Mouse (Mus musculus): Measurements from ENCODE around the gene Clec10a. TPM values are rescaled to one million over a fixed set of nuclear protein-coding genes. Genes with fewer than 3 reads are reported as not detected.

Gene Clec10a
- polyA plus RNA-seq, 1 experiment: 15.1 TPM

- no peak overlapping the region for H3K4me3 ChIP-seq (replicated peaks; ENCODE audit: control insufficient read depth, low read depth, low read length)
- no peaks in the 10 kb centered on the region; the same call in 1 of the 2 replicates for H3K4me1 ChIP-seq (ENCODE audit: control insufficient read depth, insufficient read depth, low read length)
- H3K27ac ChIP-seq (ENCODE audit: control insufficient read depth, insufficient read depth, low read depth, low read length, poor library complexity): no peak overlapping the region
- TF ChIP-seq POLR2A (IDR thresholded peaks at IDR 0.05; ENCODE audit: borderline replicate concordance, control insufficient read depth, low read depth, low read length) (no peak), CTCF (IDR thresholded peaks at IDR 0.05; ENCODE audit: control insufficient read depth, insufficient read depth, low read length) (no peak)
- 89% methylated on average over 28 of the region's 28 CpGs for WGBS
Observed at GRCm38 (mm10) chr11:70189319-70190134, 33.5 kb downstream of the Clec10a start.

- TF ChIP-seq POLR2A (IDR thresholded peaks at IDR 0.05; ENCODE audit: borderline replicate concordance, control insufficient read depth, low read depth, low read length) (no peak), CTCF (IDR thresholded peaks at IDR 0.05; ENCODE audit: control insufficient read depth, insufficient read depth, low read length) (no peak)
- 77% methylated on average over 6 of the region's 6 CpGs for whole genome bisulfite sequencing
- no peak overlapping the region for H3K4me3 ChIP-seq (replicated peaks; ENCODE audit: control insufficient read depth, low read depth, low read length)
- H3K27ac ChIP-seq (ENCODE audit: control insufficient read depth, insufficient read depth, low read depth, low read length, poor library complexity): no peak overlapping the region
- H3K4me1 ChIP-seq (ENCODE audit: control insufficient read depth, insufficient read depth, low read length): no peaks in the 10 kb centered on the region; the same call in 1 of the 2 replicates
Observed at GRCm38 (mm10) chr11:70191188-70191587, 35.2 kb downstream of the Clec10a start.

- TF ChIP-seq CTCF (IDR thresholded peaks at IDR 0.05; ENCODE audit: control insufficient read depth, insufficient read depth, low read length) (no peak), POLR2A (IDR thresholded peaks at IDR 0.05; ENCODE audit: borderline replicate concordance, control insufficient read depth, low read depth, low read length) (no peak)
- Histone ChIP-seq H3K27ac (ENCODE audit: control insufficient read depth, insufficient read depth, low read depth, low read length, poor library complexity) (no peak overlapping the region), H3K4me1 (ENCODE audit: control insufficient read depth, insufficient read depth, low read length) (no peaks in the 10 kb centered on the region; the same call in 1 of the 2 replicates), H3K4me3 (replicated peaks; ENCODE audit: control insufficient read depth, low read depth, low read length) (no peak overlapping the region)
- WGBS: 61% methylated on average over 4 of the region's 4 CpGs
Observed at GRCm38 (mm10) chr11:70192157-70192556, 36.2 kb downstream of the Clec10a start.

DNA sequence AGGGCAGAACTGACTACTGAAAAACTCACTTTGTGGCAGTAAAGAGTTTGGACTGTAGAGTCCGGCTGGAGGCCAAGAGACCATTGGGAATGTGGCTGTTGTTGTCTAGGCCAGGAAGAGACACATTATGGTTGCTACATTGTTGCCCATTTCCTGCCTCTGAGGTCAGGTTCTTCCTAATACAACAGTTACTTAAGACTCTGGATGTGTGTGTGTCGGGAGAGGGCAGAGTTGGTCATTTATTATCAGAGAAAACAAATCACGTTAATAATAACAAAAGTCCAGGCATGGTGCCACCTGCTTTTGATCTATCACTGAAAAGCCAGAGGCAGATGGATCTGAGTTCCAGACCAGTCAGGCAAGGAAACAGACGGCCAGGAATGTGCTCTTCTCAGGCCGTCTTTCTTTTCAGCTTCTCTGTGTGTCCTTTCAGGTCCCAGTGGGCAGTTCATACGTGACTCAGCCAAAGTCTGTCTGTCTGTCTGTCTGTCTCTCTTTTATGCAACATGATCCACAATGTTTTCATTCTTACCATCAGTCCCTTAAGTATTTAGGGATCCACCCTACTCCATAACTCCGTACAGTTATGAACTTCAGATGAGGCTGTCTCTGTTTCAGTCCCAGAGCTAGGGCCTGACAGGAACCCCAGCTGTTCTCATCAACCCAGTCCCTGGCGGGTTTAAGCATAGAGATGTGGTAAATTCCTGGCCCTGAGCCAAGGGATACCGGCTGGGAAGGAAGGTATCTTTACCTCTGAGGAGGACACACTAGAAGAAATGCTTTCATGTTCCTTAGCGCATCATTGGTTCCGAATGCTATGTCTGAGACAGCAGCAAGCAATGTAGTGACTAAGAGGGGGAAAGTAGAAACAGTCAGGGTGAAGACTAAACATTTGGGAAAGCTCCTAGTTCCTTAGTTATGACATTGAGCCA lies 37.6 kb downstream of the Clec10a start:
- no peak overlapping the region for H3K27ac ChIP-seq (ENCODE audit: control insufficient read depth, insufficient read depth, low read depth, low read length, poor library complexity)
- 45% methylated on average over 11 of the region's 11 CpGs for WGBS
- no peak overlapping the region for H3K4me3 ChIP-seq (replicated peaks; ENCODE audit: control insufficient read depth, low read depth, low read length)
- no peak for TF ChIP-seq CTCF (IDR thresholded peaks at IDR 0.05; ENCODE audit: control insufficient read depth, insufficient read depth, low read length)
- no peak for TF ChIP-seq POLR2A (IDR thresholded peaks at IDR 0.05; ENCODE audit: borderline replicate concordance, control insufficient read depth, low read depth, low read length)
- H3K4me1 ChIP-seq (ENCODE audit: control insufficient read depth, insufficient read depth, low read length): no peaks in the 10 kb centered on the region; the same call in 1 of the 2 replicates

DNA sequence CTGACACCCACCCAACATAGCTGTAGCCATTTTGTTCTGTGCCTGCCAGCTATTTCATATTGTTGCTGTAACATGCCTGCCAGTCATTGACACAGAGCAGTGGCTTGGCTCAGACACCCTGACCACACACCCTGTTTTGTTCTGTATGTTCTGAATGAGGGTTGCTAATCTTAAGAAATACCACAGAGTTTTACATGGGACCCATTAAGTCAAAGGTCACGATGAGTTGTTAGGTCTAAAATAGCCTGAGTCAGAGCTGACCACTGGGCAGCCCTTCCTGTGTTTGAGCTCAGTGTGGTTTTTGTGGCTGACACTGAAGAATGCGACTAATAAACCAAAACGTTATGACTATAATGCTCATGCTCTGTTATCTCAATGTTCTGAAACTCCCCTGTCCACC lies 42.3 kb downstream of the Clec10a start:
- no peak for TF ChIP-seq CTCF (IDR thresholded peaks at IDR 0.05; ENCODE audit: control insufficient read depth, insufficient read depth, low read length)
- TF ChIP-seq POLR2A (IDR thresholded peaks at IDR 0.05; ENCODE audit: borderline replicate concordance, control insufficient read depth, low read depth, low read length): no peak
- no peak overlapping the region for H3K4me3 ChIP-seq (replicated peaks; ENCODE audit: control insufficient read depth, low read depth, low read length)
- WGBS: 12% methylated on average over 3 of the region's 3 CpGs
- H3K27ac ChIP-seq (ENCODE audit: control insufficient read depth, insufficient read depth, low read depth, low read length, poor library complexity): no peak overlapping the region
- no peaks in the 10 kb centered on the region; the same call in 1 of the 2 replicates for H3K4me1 ChIP-seq (ENCODE audit: control insufficient read depth, insufficient read depth, low read length)

- Histone ChIP-seq H3K4me3 (replicated peaks; ENCODE audit: control insufficient read depth, low read depth, low read length) (no peak overlapping the region), H3K4me1 (ENCODE audit: control insufficient read depth, insufficient read depth, low read length) (no peaks in the 10 kb centered on the region), H3K27ac (ENCODE audit: control insufficient read depth, insufficient read depth, low read depth, low read length, poor library complexity) (no peak overlapping the region)
- WGBS: 77% methylated on average over 8 of the region's 8 CpGs
- TF ChIP-seq CTCF (IDR thresholded peaks at IDR 0.05; ENCODE audit: control insufficient read depth, insufficient read depth, low read length) (no peak), POLR2A (IDR thresholded peaks at IDR 0.05; ENCODE audit: borderline replicate concordance, control insufficient read depth, low read depth, low read length) (no peak)
Observed at GRCm38 (mm10) chr11:70199107-70199506, 43.1 kb downstream of the Clec10a start.

- TF ChIP-seq POLR2A (IDR thresholded peaks at IDR 0.05; ENCODE audit: borderline replicate concordance, control insufficient read depth, low read depth, low read length) (no peak), CTCF (IDR thresholded peaks at IDR 0.05; ENCODE audit: control insufficient read depth, insufficient read depth, low read length) (no peak)
Observed at GRCm38 (mm10) chr11:70200036-70200608, 44.1 kb downstream of the Clec10a start.

More at GRCm38 (mm10) chr11:70200036-70200608, 44.1 kb downstream of the Clec10a start:
- WGBS: 47% methylated on average over 5 of the region's 5 CpGs
- Histone ChIP-seq H3K27ac (ENCODE audit: control insufficient read depth, insufficient read depth, low read depth, low read length, poor library complexity) (no peak overlapping the region), H3K4me1 (ENCODE audit: control insufficient read depth, insufficient read depth, low read length) (no peaks in the 10 kb centered on the region), H3K4me3 (replicated peaks; ENCODE audit: control insufficient read depth, low read depth, low read length) (no peak overlapping the region)

Data from bone marrow, adult 2 months (tissue).